Mouse (Mus musculus): ENCODE measurements around the gene Eef2.

DNA sequence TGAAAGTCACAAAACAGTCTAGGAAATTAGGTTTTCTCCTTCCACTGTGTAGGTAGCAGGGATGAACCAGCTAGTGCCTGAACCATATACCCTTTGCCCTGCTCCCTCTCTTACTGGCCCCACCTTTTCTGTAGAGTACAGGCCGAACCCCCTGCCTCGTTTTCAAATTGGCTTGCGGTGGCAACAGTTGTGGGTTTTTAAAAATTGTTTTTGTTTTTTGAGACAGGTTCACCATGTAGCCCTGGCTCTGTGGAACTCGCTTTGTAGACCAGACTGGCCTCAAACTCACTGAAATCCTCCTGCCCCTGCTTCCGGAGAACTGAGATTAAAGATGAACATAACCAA is 8.4 kb upstream of the Eef2 start:
- no peak for TF ChIP-seq CTCF (IDR thresholded peaks at IDR 0.05; ENCODE audit: borderline replicate concordance, control insufficient read depth, extremely low read depth, insufficient read depth, low read length, poor library complexity)
- no peak for TF ChIP-seq POLR2A (IDR thresholded peaks at IDR 0.05; ENCODE audit: control insufficient read depth, extremely low read depth, insufficient read depth, low read length, poor library complexity)

Data from thymus, adult 2 months (tissue).